Mouse (Mus musculus): ENCODE measurements around the gene Pygo1.

Pygo1 gene

DNA sequence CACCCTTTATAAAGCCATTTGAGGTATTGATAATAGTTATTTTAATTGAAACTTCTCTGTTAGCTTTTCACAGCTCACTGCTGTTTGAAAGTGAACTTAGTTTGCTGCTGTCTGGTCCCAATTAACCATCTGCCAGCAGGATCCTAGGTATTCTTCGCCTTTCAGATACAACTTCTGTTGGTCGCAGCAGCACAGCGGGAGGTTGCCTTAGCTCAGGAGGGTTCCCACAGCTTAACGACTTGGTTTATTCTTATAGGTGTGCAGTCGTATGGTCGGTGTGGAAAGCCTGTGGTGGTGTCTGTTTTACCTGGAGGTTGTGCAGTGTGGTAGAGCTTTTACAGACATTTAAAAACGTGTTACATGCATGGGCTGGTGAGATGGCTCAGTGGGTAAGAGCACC lies 71.4 kb downstream of the Pygo1 start:
- no peak for DNase-seq

DNA sequence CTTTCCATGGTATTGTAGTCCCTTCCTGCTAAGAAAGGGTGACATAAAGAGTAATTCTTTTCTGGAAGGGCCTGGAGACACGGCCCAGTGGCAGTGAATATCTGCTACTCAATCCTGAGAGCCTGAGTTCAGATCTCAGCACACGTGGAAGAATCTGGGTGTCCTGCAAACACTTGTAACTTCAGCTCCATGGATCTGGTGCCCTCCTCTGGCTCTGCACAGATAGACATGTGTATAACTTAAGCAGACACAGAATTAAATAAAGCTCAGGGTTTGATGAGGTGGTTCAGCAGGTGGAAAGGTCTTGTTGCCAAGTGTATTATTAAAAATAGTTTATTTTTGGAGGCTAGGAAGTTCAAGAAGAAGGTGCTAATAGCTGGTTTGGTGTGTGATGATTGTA lies 75.0 kb downstream of the Pygo1 start:
- DNase-seq = no peak

DNA sequence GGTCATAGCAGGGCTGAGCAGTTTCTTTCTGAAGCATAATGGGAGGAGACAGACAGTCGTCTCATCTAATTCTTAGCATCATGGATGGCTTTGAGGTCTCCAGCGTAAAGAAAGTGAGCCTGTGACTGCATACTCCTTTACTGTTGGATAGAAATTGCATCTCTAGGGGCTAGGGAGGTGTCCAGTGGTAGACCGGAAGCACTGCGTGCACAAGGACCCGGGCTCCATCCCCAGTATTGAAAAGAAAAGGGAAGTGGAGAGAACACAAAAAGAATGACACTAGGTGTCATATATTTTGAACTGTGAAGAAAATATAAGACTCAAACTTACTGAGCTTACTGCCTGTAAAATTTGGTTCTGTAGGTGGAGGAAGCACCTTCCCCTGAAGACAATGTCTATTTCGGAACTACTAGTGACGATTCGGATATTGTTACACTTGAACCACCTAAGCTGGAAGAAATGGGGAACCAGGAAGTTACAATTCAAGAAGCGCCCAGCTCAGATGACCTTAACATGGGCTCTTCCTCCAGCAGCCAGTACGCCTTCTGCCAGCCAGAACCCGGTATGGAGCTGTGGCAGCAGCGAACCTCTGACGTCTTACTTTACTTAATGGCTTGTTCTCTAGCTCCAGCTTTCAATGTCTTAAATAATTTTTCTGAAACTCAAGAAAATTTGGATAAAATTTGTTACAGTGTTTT lies 76.0 kb downstream of the Pygo1 start:
- no peak for DNase-seq
